Mouse (Mus musculus) right cerebral cortex, postnatal 14 days (tissue): ENCODE results near the gene Luzp2.
"Not testable (repeated sequence)": the region's sequence is repeated elsewhere in the genome, so short reads cannot be mapped to it uniquely, and the experiment has no call there.

Source experiments
- DNase-seq: peaks from one replicate; pipeline ENCODE4 v3.0.0; 2022

The Luzp2 gene

GRCm38 (mm10) chr7:55009173-55009771, 174.0 kb downstream of the Luzp2 start:
- DNase-seq: no peak

- not testable (repeated sequence) for DNase-seq
These were observed 298.6 kb downstream of the Luzp2 start for GRCm38 (mm10) chr7:55133850-55134249.

DNA sequence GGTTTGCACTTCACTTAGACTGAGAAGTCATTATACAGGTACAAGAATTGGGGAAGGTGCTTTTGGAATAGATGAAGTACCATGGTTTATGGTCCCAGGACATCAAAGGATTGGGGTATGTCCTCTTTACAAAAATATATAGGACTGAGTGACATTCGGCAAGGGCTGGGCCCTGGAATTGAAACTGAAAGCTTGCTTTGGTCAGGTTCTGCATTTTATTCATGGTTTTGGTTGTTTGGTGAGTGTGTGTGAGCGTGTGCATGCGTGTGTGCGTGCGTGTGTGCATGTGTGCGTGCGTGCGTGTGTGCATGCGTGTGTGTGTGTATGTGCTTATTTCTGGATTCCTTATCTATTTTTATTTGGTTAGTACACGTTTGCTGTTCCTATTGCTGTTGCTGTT, 353.6 kb downstream of the Luzp2 start:
- DNase-seq: no peak

DNA sequence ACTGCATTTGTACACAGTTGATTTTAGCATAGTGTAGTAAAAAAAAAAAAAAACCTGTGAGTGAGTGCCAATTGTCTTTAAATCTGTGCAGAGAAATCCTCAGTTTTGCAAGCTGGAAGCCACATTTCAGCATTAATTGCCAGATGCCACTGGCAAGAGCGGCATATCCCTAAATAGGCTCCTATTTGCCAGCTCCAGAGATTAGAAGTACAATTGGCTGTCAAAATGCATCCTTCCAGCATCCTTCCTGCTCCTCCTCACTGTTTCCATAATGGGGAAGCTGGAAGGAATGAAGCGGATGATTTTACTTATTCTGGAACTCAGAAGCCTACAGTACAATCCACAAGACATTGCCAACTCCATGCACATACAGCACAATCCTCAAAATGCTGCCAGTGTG, 354.2 kb downstream of the Luzp2 start:
- DNase-seq: no peak

DNA sequence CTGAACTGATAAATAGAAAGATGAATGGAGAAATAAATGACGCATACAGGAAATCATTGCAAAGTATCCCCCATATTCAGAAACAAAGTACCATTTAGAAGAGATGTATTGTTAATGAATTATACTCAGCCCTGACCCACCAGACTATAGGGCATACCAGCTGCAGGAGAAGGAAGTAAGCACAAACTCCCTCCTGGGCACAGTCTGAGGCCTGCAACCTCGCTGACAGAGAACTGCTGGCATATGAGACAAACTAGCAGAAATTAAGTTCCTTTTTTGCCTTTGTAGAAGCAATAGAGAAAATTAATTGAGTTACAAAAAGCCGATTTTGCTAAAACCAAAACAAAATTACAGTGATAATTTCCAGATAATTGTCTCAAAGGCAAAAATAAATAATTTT, 355.4 kb downstream of the Luzp2 start:
- DNase-seq: no peak

GRCm38 (mm10) chr7:55198806-55199205, 363.5 kb downstream of the Luzp2 start:
- DNase-seq: no peak

- no peak for DNase-seq
These were observed 387.7 kb downstream of the Luzp2 start for GRCm38 (mm10) chr7:55222997-55223396.

GRCm38 (mm10) chr7:55229407-55229806, 394.1 kb downstream of the Luzp2 start:
- no peak for DNase-seq
